Mouse (Mus musculus): ENCODE results near the gene Zfp688. TPM values are rescaled to one million over a fixed set of nuclear protein-coding genes. Genes with fewer than 3 reads are reported as not detected.
"Not testable (repeated sequence)": the region's sequence is repeated elsewhere in the genome, so short reads cannot be mapped to it uniquely, and the experiment has no call there.

The Zfp688 gene
- polyA plus RNA-seq, 1 experiment from 2014 or later = 31.9 TPM

DNA sequence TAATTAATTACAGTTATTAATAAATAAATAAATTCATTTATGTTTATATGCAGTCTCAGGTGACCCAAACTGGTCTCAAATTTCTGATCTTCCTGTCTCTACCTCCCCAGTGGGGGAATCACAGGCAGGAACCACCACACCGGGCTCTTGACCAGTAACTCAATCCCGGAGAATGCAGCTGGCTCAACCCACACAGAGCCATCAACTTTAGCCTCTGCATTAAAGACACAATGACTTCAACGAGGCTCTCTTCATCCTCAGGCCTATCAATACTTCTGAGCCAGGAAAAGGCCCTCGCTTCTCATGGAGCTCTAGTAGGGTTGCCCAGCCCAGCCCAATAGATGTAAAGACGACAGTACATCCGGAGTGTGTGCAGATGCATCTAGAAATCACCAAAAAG, 17.8 kb downstream of the Zfp688 start:
- not testable (repeated sequence) for H3K4me3 ChIP-seq; H3K9me3 ChIP-seq; H3K4me2 ChIP-seq (replicated peaks); H3K9ac ChIP-seq (replicated peaks); H3K27ac ChIP-seq (replicated peaks); ATAC-seq (ENCODE audit: low FRiP score, low read depth); H3K27me3 ChIP-seq; H3K36me3 ChIP-seq; H3K4me1 ChIP-seq
- 96% methylated on average over 6 of the region's 6 CpGs for WGBS

DNA sequence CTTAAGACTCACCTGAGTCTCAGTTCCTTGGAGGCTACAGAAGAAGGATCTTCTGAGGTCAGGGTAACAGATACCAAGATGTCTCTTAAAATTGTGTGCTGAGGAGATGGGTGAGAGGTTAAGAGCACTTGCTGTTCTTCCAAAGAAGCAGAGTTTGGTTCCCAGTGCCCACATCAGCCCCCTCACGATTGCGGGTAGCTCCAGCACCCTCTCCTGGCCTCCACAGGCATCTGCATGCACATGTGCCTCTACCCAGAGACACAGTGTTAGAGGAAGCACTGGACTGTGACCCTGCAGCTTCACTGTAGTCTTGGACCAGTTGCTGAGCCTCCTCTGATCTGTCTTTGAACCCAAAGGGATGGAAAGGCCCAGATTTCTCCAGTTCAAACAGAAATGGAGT, 18.9 kb downstream of the Zfp688 start:
- no peaks in the 10 kb centered on the region for H3K27me3 ChIP-seq
- peaks cover 7% of the 10 kb centered on the region; the same call in 1 of the 2 replicates for H3K4me1 ChIP-seq
- WGBS = 32% methylated on average over 2 of the region's 2 CpGs
- H3K9me3 ChIP-seq = no peaks in the 10 kb centered on the region
- no peak for ATAC-seq (ENCODE audit: low FRiP score, low read depth)
- H3K4me2 ChIP-seq (replicated peaks) = no peak overlapping the region
- no peak overlapping the region for H3K4me3 ChIP-seq
- no peak overlapping the region for H3K9ac ChIP-seq (replicated peaks)
- H3K27ac ChIP-seq (replicated peaks) = no peak overlapping the region
- H3K36me3 ChIP-seq = no peaks in the 10 kb centered on the region

- no peak overlapping the region for H3K9ac ChIP-seq (replicated peaks)
- H3K4me3 ChIP-seq = no peak overlapping the region
- no peaks in the 10 kb centered on the region for H3K9me3 ChIP-seq
- no peak for ATAC-seq (ENCODE audit: low FRiP score, low read depth)
- H3K4me1 ChIP-seq = no peaks in the 10 kb centered on the region
- no peak overlapping the region for H3K27ac ChIP-seq (replicated peaks)
- H3K4me2 ChIP-seq (replicated peaks) = no peak overlapping the region
- H3K36me3 ChIP-seq = no peaks in the 10 kb centered on the region
- WGBS = 69% methylated on average over 3 of the region's 3 CpGs
- H3K27me3 ChIP-seq = no peaks in the 10 kb centered on the region; the same call in 1 of the 2 replicates
These were observed 21.5 kb downstream of the Zfp688 start for GRCm38 (mm10) chr7:127400355-127400754.

GRCm38 (mm10) chr7:127393944-127394333, 27.9 kb downstream of the Zfp688 start:
- peak; percentile 50; the same call in 1 of the 2 replicates for ATAC-seq (ENCODE audit: low FRiP score, low read depth)
- Histone ChIP-seq H3K9me3 (no peaks in the 10 kb centered on the region), H3K9ac (replicated peaks) (peak overlapping the region; percentile 88), H3K36me3 (peaks cover 5% of the 10 kb centered on the region; the same call in 1 of the 2 replicates), H3K4me3 (peak overlapping the region; percentile 70), H3K27ac (replicated peaks) (peak overlapping the region; percentile 40; the same call in 1 of the 2 replicates), H3K4me2 (replicated peaks) (peak overlapping the region; percentile 86), H3K27me3 (no peaks in the 10 kb centered on the region; the same call in 1 of the 2 replicates), H3K4me1 (peaks cover 14% of the 10 kb centered on the region)
- WGBS = 30% methylated on average over 7 of the region's 7 CpGs

- Histone ChIP-seq H3K4me2 (replicated peaks) (peak within 1 kb of the TSS; percentile 86), H3K9me3 (no peaks in the 10 kb centered on the region), H3K4me3 (peak within 1 kb of the TSS; percentile 70), H3K27ac (replicated peaks) (peak within 1 kb of the TSS; percentile 83), H3K4me1 (peaks cover 14% of the 10 kb centered on the region), H3K9ac (replicated peaks) (peak within 1 kb of the TSS; percentile 88), H3K36me3 (peaks cover 5% of the 10 kb centered on the region; the same call in 1 of the 2 replicates), H3K27me3 (no peaks in the 10 kb centered on the region; the same call in 1 of the 2 replicates)
- WGBS = under 1% methylated on average over 45 of the region's 45 CpGs
- ATAC-seq (ENCODE audit: low FRiP score, low read depth) = peak; percentile 95
These were observed 28.5 kb downstream of the Zfp688 start, which contains the start of gene E430018J23Rik for GRCm38 (mm10) chr7:127393157-127393943. Gene E430018J23Rik, minus strand, starts transcription at chr7:127393629.

DNA sequence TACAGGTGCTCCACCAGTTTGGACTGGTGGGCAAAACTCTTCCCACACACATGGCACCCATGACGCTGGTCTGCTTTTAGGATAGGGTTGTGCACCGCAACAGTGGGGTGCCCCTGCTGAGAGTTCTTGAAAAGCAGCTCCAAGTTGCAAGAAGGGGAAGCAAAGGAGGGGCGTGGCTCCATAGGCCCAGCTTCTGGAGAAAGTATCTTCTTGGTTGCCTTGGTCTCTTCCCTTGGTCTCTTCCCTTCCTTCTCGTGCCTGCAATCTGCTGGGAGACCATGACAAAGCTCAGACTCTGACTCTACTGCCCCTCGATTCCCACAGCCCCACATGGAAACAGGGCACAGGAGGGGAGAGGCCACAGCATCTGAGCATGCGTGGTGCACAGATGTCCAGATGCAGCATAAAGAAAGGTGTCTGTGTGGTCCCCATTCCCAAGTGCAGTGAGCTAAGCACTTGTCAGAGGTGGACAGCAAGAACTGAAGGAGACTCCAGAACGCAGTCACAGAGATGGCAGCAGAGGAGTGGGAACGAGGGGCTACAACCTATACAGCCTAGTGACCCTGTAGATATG, 29.5 kb downstream of the Zfp688 start:
- Histone ChIP-seq H3K9ac (replicated peaks) (peak overlapping the region; percentile 88), H3K27me3 (no peaks in the 10 kb centered on the region)
- 85% methylated on average over 8 of the region's 8 CpGs for WGBS

GRCm38 (mm10) chr7:127391538-127391937, 30.3 kb downstream of the Zfp688 start:
- no peaks in the 10 kb centered on the region for H3K27me3 ChIP-seq
- H3K9me3 ChIP-seq = no peaks in the 10 kb centered on the region
- H3K9ac ChIP-seq (replicated peaks) = no peak overlapping the region
- no peak for ATAC-seq (ENCODE audit: low FRiP score, low read depth)
- WGBS = 95% methylated on average over 16 of the region's 16 CpGs
- H3K36me3 ChIP-seq = peaks cover 5% of the 10 kb centered on the region; the same call in 1 of the 2 replicates
- no peak overlapping the region for H3K4me3 ChIP-seq
- H3K4me2 ChIP-seq (replicated peaks) = no peak overlapping the region
- peaks cover 16% of the 10 kb centered on the region for H3K4me1 ChIP-seq
- H3K27ac ChIP-seq (replicated peaks) = no peak overlapping the region

More for the DNA sequence above, 29.5 kb downstream of the Zfp688 start:
- ATAC-seq (ENCODE audit: low FRiP score, low read depth) = no peak
- H3K9me3 ChIP-seq = no peaks in the 10 kb centered on the region
- peaks cover 14% of the 10 kb centered on the region for H3K4me1 ChIP-seq
- H3K4me2 ChIP-seq (replicated peaks) = peak overlapping the region; percentile 86
- no peak overlapping the region for H3K27ac ChIP-seq (replicated peaks)
- H3K36me3 ChIP-seq = peaks cover 5% of the 10 kb centered on the region; the same call in 1 of the 2 replicates
- H3K4me3 ChIP-seq = peak overlapping the region; percentile 70

DNA sequence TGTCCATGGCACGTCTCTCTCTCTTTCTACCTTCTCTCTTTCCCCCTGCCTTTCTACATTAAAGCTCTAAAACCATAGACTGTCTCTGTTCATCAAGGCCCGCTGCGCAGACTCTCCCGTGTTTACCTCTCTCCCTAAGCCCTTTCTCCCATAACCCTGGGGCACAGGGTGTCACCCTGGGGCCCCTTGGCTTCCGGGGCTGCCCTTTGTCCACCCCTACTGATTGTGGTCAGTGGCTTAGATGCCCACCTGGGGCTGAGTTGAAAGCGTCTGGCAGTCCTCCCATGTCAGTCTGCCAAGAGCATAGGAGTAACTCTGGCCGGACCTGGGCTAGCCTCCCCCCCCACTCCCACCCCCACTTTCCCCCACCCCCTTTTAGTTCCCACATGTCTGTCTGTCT, 31.6 kb downstream of the Zfp688 start:
- Histone ChIP-seq H3K27me3 (no peaks in the 10 kb centered on the region), H3K36me3 (peaks cover 5% of the 10 kb centered on the region; the same call in 1 of the 2 replicates), H3K9me3 (no peaks in the 10 kb centered on the region), H3K4me2 (replicated peaks) (no peak overlapping the region), H3K4me1 (peaks cover 22% of the 10 kb centered on the region), H3K27ac (replicated peaks) (no peak overlapping the region), H3K4me3 (no peak overlapping the region), H3K9ac (replicated peaks) (no peak overlapping the region)
- no peak for ATAC-seq (ENCODE audit: low FRiP score, low read depth)
- WGBS = 77% methylated on average over 7 of the region's 7 CpGs

GRCm38 (mm10) chr7:127388201-127388600, 33.7 kb downstream of the Zfp688 start:
- not testable (repeated sequence) for H3K9me3 ChIP-seq; H3K9ac ChIP-seq (replicated peaks); H3K27ac ChIP-seq (replicated peaks); H3K27me3 ChIP-seq; ATAC-seq (ENCODE audit: low FRiP score, low read depth); H3K4me2 ChIP-seq (replicated peaks); H3K4me3 ChIP-seq
- H3K36me3 ChIP-seq = peaks cover 12% of the 10 kb centered on the region
- peaks cover 16% of the 10 kb centered on the region for H3K4me1 ChIP-seq

DNA sequence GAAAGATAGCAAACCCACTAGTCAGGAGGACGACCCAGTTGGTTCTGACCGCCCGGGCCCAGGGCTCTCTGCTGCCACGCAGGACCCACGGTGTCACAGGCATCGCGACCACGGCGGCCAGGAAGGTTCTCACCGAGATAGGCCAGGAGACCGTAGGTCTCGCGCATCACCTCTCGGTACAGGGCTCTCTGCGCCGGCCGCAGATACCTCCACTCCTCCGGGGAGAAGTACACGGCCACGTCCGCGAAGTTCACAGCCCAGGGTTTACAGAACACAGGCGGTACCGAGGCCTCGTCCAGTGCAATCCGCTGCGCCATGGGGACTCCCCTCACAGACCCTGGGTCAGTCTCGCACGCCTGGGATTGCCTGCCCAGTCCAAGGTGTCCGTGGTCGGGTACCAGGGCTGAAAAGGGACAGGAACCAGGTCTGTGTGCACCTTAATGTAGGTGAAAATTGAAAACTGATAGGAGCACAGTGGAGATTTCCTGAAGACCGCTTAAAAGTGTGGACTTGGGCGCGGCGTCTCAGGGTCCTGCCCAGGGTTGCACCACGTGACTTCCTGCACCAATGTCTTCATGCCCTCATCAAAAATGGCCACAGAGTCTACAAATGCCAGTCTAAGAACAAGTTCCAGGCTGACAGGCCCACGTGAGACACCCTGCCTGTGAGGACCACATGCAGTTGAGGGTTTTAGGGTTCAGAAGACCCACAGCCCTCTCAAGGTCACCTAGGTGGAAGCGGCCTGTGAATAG, 35.1 kb downstream of the Zfp688 start, which contains the start of gene 9130019O22Rik:
9130019O22Rik (minus strand) TSS at position 526 of the 752 bp plus-strand sequence.
- no peak within 1 kb of the TSS for H3K27ac ChIP-seq (replicated peaks)
- ATAC-seq (ENCODE audit: low FRiP score, low read depth) = peak; percentile 86
- peaks cover 8% of the 10 kb centered on the region; the same call in 1 of the 2 replicates for H3K4me1 ChIP-seq
- H3K4me3 ChIP-seq = peak within 1 kb of the TSS; percentile 60
- H3K4me2 ChIP-seq (replicated peaks) = peak within 1 kb of the TSS; percentile 67
- no peaks in the 10 kb centered on the region for H3K27me3 ChIP-seq
- H3K9me3 ChIP-seq = no peaks in the 10 kb centered on the region
- peaks cover 21% of the 10 kb centered on the region for H3K36me3 ChIP-seq
- peak within 1 kb of the TSS; percentile 69 for H3K9ac ChIP-seq (replicated peaks)
- 18% methylated on average over 38 of the region's 38 CpGs for WGBS

DNA sequence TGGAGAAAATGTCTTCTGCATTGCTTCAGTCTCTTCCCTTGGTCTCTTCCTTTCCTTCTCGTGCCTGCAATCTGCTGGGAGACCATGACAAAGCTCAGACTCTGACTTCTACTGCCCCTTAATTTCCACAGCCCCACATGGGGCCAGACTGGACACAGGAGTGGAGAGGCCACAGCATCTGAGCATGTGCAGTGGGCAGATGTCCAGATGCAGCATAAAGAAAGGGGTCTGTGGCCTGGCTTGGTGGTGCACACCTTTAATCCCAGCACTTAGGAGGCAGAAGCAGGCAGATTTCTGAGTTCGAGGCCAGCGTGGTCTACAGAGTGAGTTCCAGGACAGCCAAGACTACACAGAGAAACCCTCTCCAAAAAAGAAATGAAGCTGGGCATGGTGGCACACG, 36.3 kb downstream of the Zfp688 start:
- H3K36me3 ChIP-seq = peaks cover 16% of the 10 kb centered on the region; the same call in 1 of the 2 replicates
- not testable (repeated sequence) for H3K9me3 ChIP-seq; H3K27ac ChIP-seq (replicated peaks); ATAC-seq (ENCODE audit: low FRiP score, low read depth); H3K4me3 ChIP-seq; H3K4me2 ChIP-seq (replicated peaks); H3K9ac ChIP-seq (replicated peaks); H3K4me1 ChIP-seq; H3K27me3 ChIP-seq
- WGBS = 92% methylated on average over 4 of the region's 4 CpGs
